Comparison of ENCODE assay signal across 17 mouse cellular contexts in genomic region chr4:135012945-135013344, GRCm38 (mm10).
A peak's percentile ranks its signal among the peaks of the same experiment; 100 is the strongest.
DNase-seq lines count a peak whose midpoint lies in the region; ATAC-seq and TF ChIP-seq lines count a peak whose summit lies in the region.
"Had no signal": no experiment of that assay in that cellular context is flagged by ENCODE, and none has a peak within 500 bp of the region (broad histone marks: within the 10 kb centered on the region; RNA-seq: fewer than 3 reads in every experiment).

No protein-coding gene starts in this region.

- H3K27ac ChIP-seq in cerebellum, adult 2 months (ENCODE audit: insufficient read depth, low read length) = no peak overlapping the region
- no peak overlapping the region for H3K27ac ChIP-seq in midbrain, postnatal 0 days (ENCODE audit: low read depth, low read length)
- H3K27ac ChIP-seq in midbrain, embryonic 11.5 days (ENCODE audit: low read depth, low read length) = no peak overlapping the region
- H3K27ac ChIP-seq in embryonic facial prominence, embryonic 13.5 days = peak overlapping the region; percentile 60

- H3K9ac ChIP-seq in midbrain, postnatal 0 days (replicated peaks; ENCODE audit: low read length, poor library complexity, severe bottlenecking) = no peak overlapping the region
- no peak overlapping the region for H3K9ac ChIP-seq in midbrain, embryonic 11.5 days (ENCODE audit: low read length)
- no peak overlapping the region for H3K9ac ChIP-seq in embryonic facial prominence, embryonic 13.5 days

- ATAC-seq in midbrain, postnatal 0 days (ENCODE audit: low FRiP score) = no peak
- ATAC-seq in midbrain, embryonic 11.5 days (ENCODE audit: low FRiP score) = no peak
- no peak for ATAC-seq in embryonic facial prominence, embryonic 13.5 days (ENCODE audit: insufficient number of reproducible peaks, insufficient read depth, low FRiP score, low TSS enrichment, low read depth)
- ATAC-seq: forebrain, embryonic 16.5 days; hindbrain, embryonic 16.5 days had no signal

- no peaks in the 10 kb centered on the region for H3K4me1 ChIP-seq in cerebellum, adult 2 months (ENCODE audit: control insufficient read depth, insufficient read depth, low read length)
- no peaks in the 10 kb centered on the region for H3K4me1 ChIP-seq in midbrain, postnatal 0 days (ENCODE audit: insufficient read depth, low read length)
- H3K4me1 ChIP-seq in midbrain, embryonic 11.5 days (ENCODE audit: control insufficient read depth, insufficient read depth, low read length) = peaks cover 5% of the 10 kb centered on the region
- H3K4me1 ChIP-seq in embryonic facial prominence, embryonic 13.5 days = peaks cover 32% of the 10 kb centered on the region

- TF ChIP-seq CTCF in cerebellum, adult 2 months (IDR thresholded peaks at IDR 0.05; ENCODE audit: borderline replicate concordance, insufficient read depth, low read depth, low read length) = 0 out of 2 replicates have a peak, but pooled peaks have one; percentile 1
- TF ChIP-seq CTCF in midbrain, postnatal 0 days (IDR thresholded peaks at IDR 0.05) = peak; percentile 17; the same call in 1 of the 2 replicates

- no peak for TF ChIP-seq POLR2A in cerebellum, adult 2 months (IDR thresholded peaks at IDR 0.05; ENCODE audit: borderline replicate concordance, insufficient read depth, low read length)

- no peak overlapping the region for H3K4me2 ChIP-seq in midbrain, postnatal 0 days (ENCODE audit: low read depth, low read length, poor library complexity, severe bottlenecking)
- no peak overlapping the region for H3K4me2 ChIP-seq in midbrain, embryonic 11.5 days
- H3K4me2 ChIP-seq in embryonic facial prominence, embryonic 13.5 days = no peak overlapping the region

- 83% methylated on average over 4 of the region's 4 CpGs for WGBS in cerebellum, adult 2 months
- WGBS in midbrain, postnatal 0 days = 75% methylated on average over 4 of the region's 4 CpGs
- WGBS in midbrain, embryonic 11.5 days = 76% methylated on average over 4 of the region's 4 CpGs
- WGBS in embryonic facial prominence, embryonic 13.5 days = 38% methylated on average over 4 of the region's 4 CpGs

- H3K9me3 ChIP-seq in midbrain, postnatal 0 days (ENCODE audit: low read length) = no peaks in the 10 kb centered on the region
- no peaks in the 10 kb centered on the region for H3K9me3 ChIP-seq in midbrain, embryonic 11.5 days (ENCODE audit: control insufficient read depth, low read length)
- H3K9me3 ChIP-seq in embryonic facial prominence, embryonic 13.5 days = no peaks in the 10 kb centered on the region; the same call in 1 of the 2 replicates

- no peaks in the 10 kb centered on the region for H3K36me3 ChIP-seq in midbrain, postnatal 0 days (ENCODE audit: insufficient read depth, low read length)
- H3K36me3 ChIP-seq in midbrain, embryonic 11.5 days (ENCODE audit: control insufficient read depth, insufficient read depth, low read length) = no peaks in the 10 kb centered on the region
- no peaks in the 10 kb centered on the region for H3K36me3 ChIP-seq in embryonic facial prominence, embryonic 13.5 days

- H3K4me3 ChIP-seq in cerebellum, adult 2 months (replicated peaks; ENCODE audit: insufficient read depth, low read depth, low read length) = no peak overlapping the region
- no peak overlapping the region for H3K4me3 ChIP-seq in midbrain, postnatal 0 days (ENCODE audit: low read depth, low read length)
- H3K4me3 ChIP-seq in midbrain, embryonic 11.5 days (ENCODE audit: low read depth, low read length) = no peak overlapping the region
- no peak overlapping the region for H3K4me3 ChIP-seq in embryonic facial prominence, embryonic 13.5 days

- H3K27me3 ChIP-seq in cerebellum, adult 2 months (ENCODE audit: control insufficient read depth, insufficient read depth, low read length) = no peaks in the 10 kb centered on the region
- H3K27me3 ChIP-seq in midbrain, postnatal 0 days (ENCODE audit: insufficient read depth, low read length) = no peaks in the 10 kb centered on the region
- H3K27me3 ChIP-seq in midbrain, embryonic 11.5 days (ENCODE audit: control insufficient read depth, insufficient read depth, low read length) = no peaks in the 10 kb centered on the region; the same call in 1 of the 2 replicates
- 0 out of 2 replicates have a peak, but pooled peaks cover 5% of the 10 kb centered on the region for H3K27me3 ChIP-seq in embryonic facial prominence, embryonic 13.5 days

- DNase-seq in cerebellum, adult 2 months = no peak
- DNase-seq in cerebellum, adult 11-12 months = no peak
- DNase-seq in midbrain, postnatal 0 days (ENCODE audit: low spot score) = no peak
- no peak for DNase-seq in midbrain, embryonic 11.5 days (ENCODE audit: low spot score, missing footprints)
- DNase-seq in retina, embryonic 14.5 days (ENCODE audit: low spot score) = no peak
- no peak for DNase-seq in layer of hippocampus, adult 9-11 months
- no peak for DNase-seq in kidney, adult 11 months
- DNase-seq: adrenal gland, postnatal 25 days; cerebellum, postnatal 25 days; heart, postnatal 10 days; kidney, postnatal 10 days; lung, postnatal 4 days; midbrain, embryonic 14.5 days; thymus, postnatal 36 days had no signal
